ENCODE assay signal across 12 mouse cellular contexts in the genomic region with DNA sequence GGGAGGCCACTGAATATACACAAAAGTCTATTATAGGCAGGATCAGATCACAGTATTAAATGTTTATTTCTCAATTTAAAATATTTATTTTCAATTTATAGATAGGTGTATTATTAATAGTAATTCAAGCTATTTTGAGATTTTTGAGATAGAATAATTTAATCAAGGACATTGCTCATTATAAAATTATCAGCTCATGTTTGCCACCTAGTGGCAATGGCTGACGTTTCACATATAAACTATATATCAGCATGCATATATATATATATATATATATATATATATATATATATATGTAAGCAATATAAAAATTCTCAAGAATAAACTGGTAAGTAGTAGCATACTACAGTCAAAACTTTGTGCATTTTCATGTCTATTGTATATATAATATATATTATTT.
DNase-seq lines count a peak whose midpoint lies in the region; ATAC-seq and TF ChIP-seq lines count a peak whose summit lies in the region.
"Had no signal": no experiment of that assay in that cellular context is flagged by ENCODE, and none has a peak within 500 bp of the region (broad histone marks: within the 10 kb centered on the region; RNA-seq: fewer than 3 reads in every experiment).

No protein-coding gene starts in this region.

- no peaks in the 10 kb centered on the region for H3K36me3 ChIP-seq in hindbrain, postnatal 0 days (ENCODE audit: insufficient read depth, low read length)
- no peaks in the 10 kb centered on the region for H3K36me3 ChIP-seq in hindbrain, embryonic 16.5 days (ENCODE audit: control insufficient read depth, insufficient read depth, low read length)
- H3K36me3 ChIP-seq in lung, postnatal 0 days (ENCODE audit: insufficient read depth, low read length) = no peaks in the 10 kb centered on the region
- H3K36me3 ChIP-seq: heart, embryonic 12.5 days had no signal

- H3K9me3 ChIP-seq in hindbrain, postnatal 0 days (ENCODE audit: low read length) = no peaks in the 10 kb centered on the region
- H3K9me3 ChIP-seq in hindbrain, embryonic 16.5 days (ENCODE audit: control insufficient read depth, low read length) = no peaks in the 10 kb centered on the region
- no peaks in the 10 kb centered on the region for H3K9me3 ChIP-seq in lung, postnatal 0 days (ENCODE audit: low read length)
- H3K9me3 ChIP-seq: heart, embryonic 12.5 days; megakaryocyte, embryonic 14.5 days had no signal

- H3K4me2 ChIP-seq in hindbrain, postnatal 0 days (ENCODE audit: low read depth, low read length) = no peak overlapping the region
- no peak overlapping the region for H3K4me2 ChIP-seq in hindbrain, embryonic 16.5 days (ENCODE audit: low read length)
- H3K4me2 ChIP-seq in lung, postnatal 0 days (replicated peaks; ENCODE audit: low read depth, low read length) = no peak overlapping the region
- H3K4me2 ChIP-seq: heart, embryonic 12.5 days; liver, embryonic 11.5 days had no signal

- DNase-seq in hindbrain, postnatal 0 days (ENCODE audit: low spot score) = peak; percentile 48
- DNase-seq in lung, postnatal 0 days (ENCODE audit: low spot score) = peak; percentile 13
- DNase-seq in lung, adult 2 months = no peak
- peak; percentile 29 for DNase-seq in adipocyte (ENCODE audit: low spot score)
- peak; percentile 41 for DNase-seq in retina, embryonic 14.5 days (ENCODE audit: low spot score)
- DNase-seq: adrenal gland, postnatal 10 days; cerebellum, adult 2 months had no signal

- TF ChIP-seq POLR2A in lung, adult 2 months (IDR thresholded peaks at IDR 0.05; ENCODE audit: borderline replicate concordance, extremely low read depth, low read depth, low read length) = no peak

- no peak overlapping the region for H3K9ac ChIP-seq in hindbrain, postnatal 0 days (replicated peaks; ENCODE audit: low read length)
- H3K9ac ChIP-seq in hindbrain, embryonic 16.5 days (ENCODE audit: low read depth, low read length) = no peak overlapping the region
- no peak overlapping the region for H3K9ac ChIP-seq in lung, postnatal 0 days (replicated peaks; ENCODE audit: low read depth)
- H3K9ac ChIP-seq: heart, embryonic 12.5 days had no signal

- no peak overlapping the region for H3K4me3 ChIP-seq in hindbrain, postnatal 0 days (ENCODE audit: low read length)
- H3K4me3 ChIP-seq in hindbrain, embryonic 16.5 days (ENCODE audit: low read length) = no peak overlapping the region
- no peak overlapping the region for H3K4me3 ChIP-seq in lung, postnatal 0 days (ENCODE audit: low read depth, low read length)
- no peak overlapping the region for H3K4me3 ChIP-seq in lung, adult 2 months (replicated peaks; ENCODE audit: extremely low read depth, low read depth, low read length)
- H3K4me3 ChIP-seq: heart, embryonic 12.5 days; megakaryocyte, embryonic 14.5 days had no signal

- peak; percentile 19; the same call in 1 of the 2 replicates for TF ChIP-seq CTCF in hindbrain, postnatal 0 days (IDR thresholded peaks at IDR 0.05; ENCODE audit: low read depth)
- no peak for TF ChIP-seq CTCF in lung, postnatal 0 days (IDR thresholded peaks at IDR 0.05)
- no peak for TF ChIP-seq CTCF in lung, adult 2 months (IDR thresholded peaks at IDR 0.05; ENCODE audit: insufficient read depth, low read length)

- no peak for ATAC-seq in hindbrain, postnatal 0 days
- ATAC-seq in hindbrain, embryonic 16.5 days = no peak
- no peak for ATAC-seq in lung, postnatal 0 days
- ATAC-seq in frontal cortex, adult (ENCODE audit: low TSS enrichment) = no peak

- no peak overlapping the region for H3K27ac ChIP-seq in hindbrain, postnatal 0 days
- H3K27ac ChIP-seq in hindbrain, embryonic 16.5 days (ENCODE audit: low read depth, low read length) = no peak overlapping the region
- no peak overlapping the region for H3K27ac ChIP-seq in lung, postnatal 0 days (ENCODE audit: low read length)

- WGBS in hindbrain, postnatal 0 days = 20% methylated on average over 1 of the region's 1 CpGs
- WGBS in hindbrain, embryonic 16.5 days = 26% methylated on average over 1 of the region's 1 CpGs
- 3% methylated on average over 1 of the region's 1 CpGs for WGBS in lung, postnatal 0 days
- WGBS in lung, adult 2 months = 0% methylated on average over 1 of the region's 1 CpGs

- no peaks in the 10 kb centered on the region for H3K27me3 ChIP-seq in hindbrain, postnatal 0 days (ENCODE audit: insufficient read depth, low read length)
- no peaks in the 10 kb centered on the region for H3K27me3 ChIP-seq in hindbrain, embryonic 16.5 days (replicated peaks; ENCODE audit: control insufficient read depth, insufficient read depth, low read length)
- no peaks in the 10 kb centered on the region for H3K27me3 ChIP-seq in lung, postnatal 0 days (replicated peaks; ENCODE audit: insufficient read depth, low read length)
- H3K27me3 ChIP-seq: heart, embryonic 12.5 days; megakaryocyte, embryonic 14.5 days had no signal

- TF ChIP-seq EP300 in lung, postnatal 0 days (IDR thresholded peaks at IDR 0.05) = no peak

- H3K4me1 ChIP-seq in hindbrain, postnatal 0 days (ENCODE audit: insufficient read depth, low read length) = no peaks in the 10 kb centered on the region
- no peaks in the 10 kb centered on the region for H3K4me1 ChIP-seq in hindbrain, embryonic 16.5 days (ENCODE audit: control insufficient read depth, insufficient read depth, low read depth, low read length)
- H3K4me1 ChIP-seq in lung, postnatal 0 days (ENCODE audit: insufficient read depth, low read depth, low read length) = no peaks in the 10 kb centered on the region
- H3K4me1 ChIP-seq in lung, adult 2 months (ENCODE audit: control insufficient read depth, insufficient read depth, low read length) = no peaks in the 10 kb centered on the region
- H3K4me1 ChIP-seq: heart, embryonic 12.5 days; megakaryocyte, embryonic 14.5 days had no signal
